Mouse (Mus musculus): Measurements from ENCODE around the gene Cilp2. TPM values are rescaled to one million over a fixed set of nuclear protein-coding genes. Genes with fewer than 3 reads are reported as not detected.

Gene Cilp2
- polyA plus RNA-seq, 1 experiment, result 0.20 TPM

DNA sequence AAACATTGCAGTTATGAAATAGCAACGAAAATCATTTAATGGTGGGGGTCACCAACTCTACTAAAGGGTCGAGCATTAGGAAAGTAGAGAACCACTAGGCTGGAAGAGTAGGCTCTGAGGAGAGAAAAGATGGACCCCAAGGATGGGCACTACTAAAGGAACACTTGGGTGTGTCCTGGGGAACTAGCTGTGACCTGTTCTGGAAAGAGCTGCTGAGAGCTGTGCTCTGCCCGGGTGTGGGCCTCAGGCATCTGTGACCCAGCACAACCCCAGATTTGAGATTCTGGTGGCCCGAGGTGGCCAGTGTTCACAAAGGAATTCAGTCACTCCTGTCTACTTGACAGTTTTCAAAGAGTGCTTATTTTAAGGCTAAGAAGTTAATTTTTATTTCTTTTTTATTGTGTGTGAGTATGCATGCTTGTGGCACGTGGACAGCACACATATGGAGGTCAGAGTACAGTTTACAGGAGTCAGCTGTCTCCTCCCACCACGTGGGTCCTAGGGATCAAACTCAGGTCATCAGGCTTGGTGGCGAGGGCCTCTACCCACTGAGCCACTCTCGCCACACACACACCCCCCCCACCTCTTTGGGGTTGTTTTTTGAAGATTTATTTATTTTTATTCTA is 50.3 kb downstream of the Cilp2 start:
- Histone ChIP-seq H3K4me1 (ENCODE audit: control insufficient read depth, insufficient read depth, insufficient read length, low read length) (0 out of 2 replicates have a peak, but pooled peaks cover 3% of the 10 kb centered on the region), H3K27ac (ENCODE audit: insufficient read depth, low read depth, low read length) (no peak overlapping the region), H3K36me3 (ENCODE audit: control insufficient read depth, insufficient read depth, low read length) (no peaks in the 10 kb centered on the region), H3K4me3 (ENCODE audit: low read depth, low read length) (no peak overlapping the region), H3K27me3 (ENCODE audit: control insufficient read depth, insufficient read depth, low read length) (no peaks in the 10 kb centered on the region)
- 48% methylated on average over 8 of the region's 8 CpGs for WGBS
- TF ChIP-seq POLR2A (IDR thresholded peaks at IDR 0.05; ENCODE audit: low read depth, low read length), result no peak
- TF ChIP-seq CTCF (IDR thresholded peaks at IDR 0.05; ENCODE audit: extremely low read depth, insufficient read length, insufficient replicate concordance, low read depth, low read length), result no peak

DNA sequence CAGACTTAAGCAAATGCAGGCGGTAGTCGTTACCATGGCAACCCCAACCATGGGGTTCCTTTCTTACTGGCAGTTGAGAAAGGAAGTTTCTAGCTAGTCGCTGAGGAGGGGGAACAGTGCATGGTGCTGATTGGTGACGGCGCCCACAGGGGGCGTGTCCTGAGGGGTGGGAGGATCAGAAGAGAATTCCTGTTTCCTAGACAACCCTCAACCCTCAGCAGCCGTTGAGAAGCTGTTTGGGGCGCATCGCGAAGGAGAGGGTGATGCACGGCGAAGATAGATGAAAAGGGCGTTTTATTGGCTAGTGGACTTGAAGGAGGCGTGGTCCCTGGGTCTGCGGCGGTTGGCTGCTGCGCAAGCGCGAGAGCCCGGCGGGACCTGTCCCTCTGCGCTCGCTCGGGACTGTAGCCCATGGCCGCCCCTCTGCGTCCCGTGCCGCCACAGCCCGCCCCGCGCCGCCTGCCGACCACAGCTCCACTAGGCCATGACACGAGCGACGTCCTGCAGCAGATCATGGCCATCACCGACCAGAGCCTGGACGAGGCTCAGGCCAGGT is 55.1 kb downstream of the Cilp2 start, which contains the start of gene Pbx4:
TSS of gene Pbx4 (plus strand) at position 194 of the 556 bp plus-strand sequence.
- Histone ChIP-seq H3K36me3 (ENCODE audit: control insufficient read depth, insufficient read depth, low read length) (no peaks in the 10 kb centered on the region), H3K27ac (ENCODE audit: insufficient read depth, low read depth, low read length) (no peak within 1 kb of the TSS), H3K4me1 (ENCODE audit: control insufficient read depth, insufficient read depth, insufficient read length, low read length) (0 out of 2 replicates have a peak, but pooled peaks cover 3% of the 10 kb centered on the region), H3K4me3 (ENCODE audit: low read depth, low read length) (peak within 1 kb of the TSS; percentile 72), H3K27me3 (ENCODE audit: control insufficient read depth, insufficient read depth, low read length) (no peaks in the 10 kb centered on the region)
- WGBS, result under 1% methylated on average over 38 of the region's 38 CpGs
- TF ChIP-seq CTCF (IDR thresholded peaks at IDR 0.05; ENCODE audit: extremely low read depth, insufficient read length, insufficient replicate concordance, low read depth, low read length) (no peak), POLR2A (IDR thresholded peaks at IDR 0.05; ENCODE audit: low read depth, low read length) (no peak)

Other genes with a start within 250 kb of the Cilp2 start
- gene Zfp964, start 233.2 kb downstream of the Cilp2 start, polyA plus RNA-seq (2012; rRNA removed), result 0.10 and 0.18 TPM in 2 replicates
- 0.33 and 0.38 TPM in 2 replicates for gene Zfp869, start 177.0 kb downstream of the Cilp2 start, polyA plus RNA-seq (2012; rRNA removed)
- gene Zfp963, start 137.7 kb downstream of the Cilp2 start, polyA plus RNA-seq (2012; rRNA removed), result 0.41 and 1.9 TPM in 2 replicates
- gene Gm20422, start 112.8 kb downstream of the Cilp2 start, polyA plus RNA-seq (2012; rRNA removed), result not detected in 2 replicates
- gene Atp13a1, start 96.5 kb downstream of the Cilp2 start, polyA plus RNA-seq (2012; rRNA removed), result 64.3 and 102 TPM in 2 replicates
- gene Zfp866, start 96.5 kb downstream of the Cilp2 start, polyA plus RNA-seq (2012; rRNA removed), result 2.2 and 3.7 TPM in 2 replicates
- gene Gmip, start 79.0 kb downstream of the Cilp2 start, polyA plus RNA-seq (2012; rRNA removed), result 36.8 and 58.3 TPM in 2 replicates
- gene Lpar2, start 65.3 kb downstream of the Cilp2 start, polyA plus RNA-seq (2012; rRNA removed), result 2.0 and 2.2 TPM in 2 replicates
- 2.1 and 9.1 TPM in 2 replicates for gene Pbx4, start 55.2 kb downstream of the Cilp2 start, polyA plus RNA-seq (2012; rRNA removed)
- 0.98 and 1.9 TPM in 2 replicates for gene Tssk6, start 14.5 kb upstream of the Cilp2 start, polyA plus RNA-seq (2012; rRNA removed)
- 88.6 and 149 TPM in 2 replicates for gene Ndufa13, start 14.9 kb upstream of the Cilp2 start, polyA plus RNA-seq (2012; rRNA removed)
- 4.6 and 4.8 TPM in 2 replicates for gene Yjefn3, start 15.0 kb upstream of the Cilp2 start, polyA plus RNA-seq (2012; rRNA removed)
- 46.0 and 101 TPM in 2 replicates for gene Gatad2a, start 108.7 kb upstream of the Cilp2 start, polyA plus RNA-seq (2012; rRNA removed)
- gene Mau2, start 155.0 kb upstream of the Cilp2 start, polyA plus RNA-seq (2012; rRNA removed), result 63.2 and 107 TPM in 2 replicates
- 6.9 and 10.4 TPM in 2 replicates for gene Sugp1, start 155.1 kb upstream of the Cilp2 start, polyA plus RNA-seq (2012; rRNA removed)
- 608 and 1,607 TPM in 2 replicates for gene Tm6sf2, start 185.2 kb upstream of the Cilp2 start, polyA plus RNA-seq (2012; rRNA removed)
- gene Hapln4, start 195.8 kb upstream of the Cilp2 start, polyA plus RNA-seq (2012; rRNA removed), result 0.53 and 2.5 TPM in 2 replicates
- gene Ncan, start 233.2 kb upstream of the Cilp2 start, polyA plus RNA-seq (2012; rRNA removed), result 0.04 TPM in 1 of 2 replicates, not detected in the other
- 4.9 and 9.2 TPM in 2 replicates for gene Nr2c2ap, start 243.6 kb upstream of the Cilp2 start, polyA plus RNA-seq (2012; rRNA removed)